Mouse (Mus musculus) retina, postnatal 7 days (tissue): Measurements from ENCODE around the gene Trpm8.

Source experiments
- DNase-seq: peaks from one replicate; pipeline ENCODE4 v3.0.0-alpha.2; 2012; ENCODE audit warnings: low read depth, low spot score

The Trpm8 gene

DNA sequence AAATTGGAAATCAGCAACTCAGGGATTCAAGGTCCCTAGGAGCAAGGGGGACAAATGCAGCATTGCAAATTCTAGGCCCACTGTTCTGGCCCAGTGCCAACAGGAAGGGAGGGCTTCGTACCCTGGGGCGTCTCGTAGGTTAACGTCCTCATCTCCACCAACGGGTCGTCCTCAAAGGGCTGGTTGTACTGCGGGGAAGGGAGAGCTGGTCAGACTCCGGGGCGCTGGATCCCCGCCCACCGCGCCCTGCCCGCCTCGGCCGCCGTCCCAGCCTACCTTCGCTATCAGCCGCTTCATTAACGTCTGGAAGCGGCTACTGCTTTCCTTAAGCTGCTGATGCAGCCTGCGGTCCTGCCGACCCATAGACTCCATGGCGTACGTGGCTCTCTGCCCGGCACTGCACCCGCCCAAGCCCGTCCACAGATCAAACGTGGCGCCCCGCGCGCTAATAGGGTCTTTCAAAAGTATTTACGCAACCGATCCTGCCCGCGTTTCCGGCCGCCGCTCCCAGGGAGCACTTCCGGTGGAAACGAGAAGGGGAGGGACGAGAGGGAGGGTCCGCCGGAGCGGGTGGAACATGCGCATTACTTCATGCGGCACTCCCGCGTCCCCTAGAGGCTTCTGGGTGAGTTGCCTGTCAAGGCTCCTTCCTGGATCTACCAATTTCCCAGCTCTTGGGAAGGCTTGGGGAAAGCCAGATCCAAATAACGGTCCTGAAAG, at the start of gene Trpm8, which contains the start of gene Hjurp:
Gene Trpm8, plus strand, starts transcription at position 564 of the 720 bp plus-strand sequence.
Gene Hjurp, minus strand, starts transcription at position 536 of the 720 bp plus-strand sequence.
- peak; percentile 100 for DNase-seq

- no peak for DNase-seq
Observed at GRCm38 (mm10) chr1:88228121-88228520, 49.3 kb upstream of the Trpm8 start.

- DNase-seq = no peak
Observed at GRCm38 (mm10) chr1:88229566-88229965, 47.9 kb upstream of the Trpm8 start.

GRCm38 (mm10) chr1:88229986-88230385, 47.5 kb upstream of the Trpm8 start:
- DNase-seq = no peak

GRCm38 (mm10) chr1:88230421-88230820, 47.0 kb upstream of the Trpm8 start:
- no peak for DNase-seq

DNA sequence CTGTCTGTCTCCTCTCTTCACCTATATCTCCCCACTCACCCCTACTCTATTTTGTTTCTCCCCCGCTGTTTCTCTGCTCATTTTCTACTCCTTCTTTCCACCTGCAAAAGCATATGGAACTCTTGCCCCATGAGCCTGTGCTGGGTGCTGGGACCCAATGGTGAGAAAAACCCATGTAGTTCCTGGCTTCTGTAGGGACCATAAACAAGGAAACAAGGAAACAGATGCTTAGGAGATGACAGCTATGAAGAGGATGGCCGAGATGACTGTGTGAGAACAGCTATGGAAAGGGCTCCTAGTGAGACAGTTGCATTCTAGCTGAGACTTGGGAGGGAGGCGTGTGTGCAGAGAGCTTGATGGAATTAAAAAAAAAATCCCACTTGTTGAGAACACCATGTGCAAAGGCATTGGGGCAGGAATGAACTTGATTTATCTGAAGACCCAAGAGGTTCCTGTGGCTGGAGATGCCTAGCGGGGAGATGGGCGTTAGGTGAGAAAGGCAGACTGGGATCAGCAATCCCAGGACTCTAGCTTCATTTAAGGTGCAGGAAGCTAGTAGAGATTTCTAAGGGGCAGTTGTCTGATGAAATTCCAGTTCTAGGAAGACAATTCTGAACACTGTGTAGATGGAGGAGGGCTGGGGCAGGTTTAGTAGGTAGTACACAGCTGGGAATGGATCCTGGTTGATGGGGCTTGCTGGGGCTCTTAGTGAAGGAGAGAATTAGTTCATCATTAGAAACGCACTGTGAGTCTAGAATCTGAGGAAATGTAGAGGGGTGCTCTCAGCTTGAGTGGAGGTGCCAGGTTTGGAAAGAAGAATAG, 46.3 kb upstream of the Trpm8 start:
- no peak for DNase-seq

DNA sequence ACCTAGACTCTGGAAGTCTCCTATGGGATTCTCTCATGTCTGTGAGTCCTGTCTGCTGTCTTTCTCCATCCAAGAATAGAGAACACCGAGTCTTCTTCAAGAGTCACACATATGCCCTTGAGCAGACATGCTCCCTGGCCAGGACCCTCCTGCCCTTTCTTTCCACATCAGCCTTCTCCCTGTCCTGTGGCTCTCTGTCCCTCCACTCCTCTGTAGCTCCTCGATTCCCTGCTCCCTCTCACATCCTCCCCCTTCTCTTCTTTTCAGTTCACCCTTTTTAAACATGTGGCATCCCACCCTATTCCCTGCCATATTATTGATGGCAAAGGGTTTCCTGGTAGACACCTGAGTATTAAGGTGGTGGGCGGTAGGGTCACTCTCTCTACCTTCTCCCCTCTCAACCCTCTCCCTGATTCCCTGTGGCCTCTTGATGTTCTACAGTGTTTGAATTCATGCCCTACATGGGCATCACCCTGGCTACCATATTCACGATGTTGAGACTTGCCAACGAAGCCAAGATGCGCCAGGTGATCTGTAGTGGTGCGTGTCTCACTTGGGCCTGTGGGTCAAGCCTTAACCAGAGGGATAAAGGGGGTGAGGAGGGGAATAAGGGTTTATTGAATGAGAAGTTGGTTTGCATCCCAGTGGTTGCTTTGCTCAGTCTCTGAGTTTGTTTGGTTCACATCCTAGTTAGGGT, 45.5 kb upstream of the Trpm8 start:
- no peak for DNase-seq

DNA sequence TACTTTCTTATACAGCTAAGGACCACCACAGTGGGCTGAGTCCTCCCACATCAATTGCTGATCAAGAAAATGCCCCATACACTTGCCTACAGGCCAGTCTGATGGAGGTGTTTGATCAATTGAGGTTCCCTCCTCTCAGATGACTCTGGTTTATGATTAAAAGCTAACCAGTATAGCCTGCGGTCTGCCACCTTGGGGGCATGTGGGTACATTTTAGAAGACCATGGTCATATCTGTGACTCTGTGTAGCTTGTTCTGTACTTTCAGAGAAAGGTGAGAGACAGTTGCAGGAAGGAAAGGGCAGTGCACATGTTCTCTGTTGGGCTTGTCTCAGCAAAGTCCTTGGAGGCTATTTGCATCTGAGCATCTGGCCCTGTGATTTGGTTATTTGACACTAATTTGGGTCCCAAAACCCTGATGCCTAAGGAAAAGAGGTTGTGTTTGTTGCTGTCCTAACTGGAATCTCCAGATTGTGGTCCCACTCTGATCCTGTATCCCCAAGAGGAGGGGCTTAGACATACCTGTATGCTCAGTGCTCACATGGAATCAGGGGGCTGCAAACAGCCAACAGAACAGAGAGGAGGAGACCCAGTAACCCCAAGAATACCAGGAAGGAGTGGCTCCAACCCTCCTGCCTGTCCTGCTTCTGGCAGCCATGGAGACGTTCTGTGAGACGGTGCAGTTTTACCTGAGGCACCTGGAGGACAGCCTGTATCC, 44.6 kb upstream of the Trpm8 start:
- DNase-seq = no peak

DNA sequence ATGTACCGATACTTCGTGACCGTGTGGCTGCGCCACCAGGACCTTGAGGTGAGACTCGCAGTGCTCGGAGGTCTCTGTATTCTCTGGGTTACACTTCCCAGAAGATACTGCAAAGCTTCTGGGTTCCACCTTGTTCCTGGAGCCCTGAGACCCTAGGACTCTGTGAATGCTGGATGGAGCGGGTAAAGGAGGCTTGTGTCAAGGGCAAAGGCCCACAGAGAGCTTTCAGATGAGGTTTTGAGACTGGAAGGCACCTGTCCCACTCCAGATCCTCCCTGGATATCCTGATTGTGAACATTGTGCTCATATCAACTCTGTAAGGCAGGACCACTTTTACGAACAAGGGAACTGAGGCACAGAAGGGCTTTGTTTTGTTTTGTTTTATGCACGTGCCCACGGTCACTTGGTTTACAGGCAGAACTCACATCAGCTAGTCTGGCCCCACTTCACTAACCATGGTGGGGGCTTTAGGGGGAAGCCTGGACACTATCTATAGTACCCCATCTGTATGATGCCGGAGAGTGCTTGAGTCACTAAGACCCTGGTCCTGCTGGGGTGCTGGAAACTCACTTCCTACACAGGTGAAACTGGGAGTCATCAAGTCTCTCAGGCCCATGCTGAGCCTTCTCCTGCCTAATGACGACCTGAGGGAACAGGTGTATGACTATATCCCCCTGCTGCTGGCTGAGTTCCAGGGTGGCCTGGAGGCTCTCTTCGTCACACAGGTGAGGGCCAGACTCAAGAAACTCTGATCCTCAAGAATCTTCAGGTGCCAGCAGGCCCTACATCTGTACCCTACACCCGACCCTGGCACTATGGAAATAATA, 43.8 kb upstream of the Trpm8 start:
- DNase-seq = no peak

DNA sequence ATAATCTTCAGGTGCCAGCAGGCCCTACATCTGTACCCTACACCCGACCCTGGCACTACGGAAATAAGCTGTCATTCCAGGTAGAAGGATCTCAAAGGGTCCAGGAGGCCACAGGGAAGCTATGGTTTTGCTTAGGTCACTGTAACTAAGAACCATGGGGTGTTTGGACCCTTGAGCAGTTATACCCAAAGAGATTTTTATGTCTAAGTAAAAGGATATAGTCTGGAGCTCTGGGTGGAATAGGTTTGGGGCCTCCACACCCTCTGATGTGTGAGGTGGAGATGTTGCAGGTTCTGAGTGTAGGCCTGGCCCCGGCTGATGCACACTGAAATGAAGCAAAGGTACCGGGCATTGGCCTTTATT, 43.2 kb upstream of the Trpm8 start:
- DNase-seq = no peak

DNA sequence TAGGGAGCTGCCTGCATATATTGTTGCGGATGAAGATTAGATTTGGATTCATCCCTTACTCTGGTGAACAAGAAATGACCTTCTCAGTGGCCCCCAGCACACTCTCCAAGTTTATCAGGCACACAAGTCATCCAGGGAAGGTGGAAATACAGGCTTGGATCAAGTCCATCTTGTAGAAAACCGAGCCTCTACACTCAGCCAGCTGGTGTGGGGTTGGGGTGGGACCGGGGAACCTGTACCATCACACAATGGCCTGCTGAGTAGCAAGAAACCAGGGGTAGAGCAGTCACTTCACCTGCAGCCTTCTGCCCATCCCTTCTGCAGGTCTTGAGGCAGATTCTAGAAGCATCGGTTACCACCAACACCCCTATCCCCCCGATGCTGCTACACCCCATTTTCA, 42.8 kb upstream of the Trpm8 start:
- DNase-seq = no peak

DNA sequence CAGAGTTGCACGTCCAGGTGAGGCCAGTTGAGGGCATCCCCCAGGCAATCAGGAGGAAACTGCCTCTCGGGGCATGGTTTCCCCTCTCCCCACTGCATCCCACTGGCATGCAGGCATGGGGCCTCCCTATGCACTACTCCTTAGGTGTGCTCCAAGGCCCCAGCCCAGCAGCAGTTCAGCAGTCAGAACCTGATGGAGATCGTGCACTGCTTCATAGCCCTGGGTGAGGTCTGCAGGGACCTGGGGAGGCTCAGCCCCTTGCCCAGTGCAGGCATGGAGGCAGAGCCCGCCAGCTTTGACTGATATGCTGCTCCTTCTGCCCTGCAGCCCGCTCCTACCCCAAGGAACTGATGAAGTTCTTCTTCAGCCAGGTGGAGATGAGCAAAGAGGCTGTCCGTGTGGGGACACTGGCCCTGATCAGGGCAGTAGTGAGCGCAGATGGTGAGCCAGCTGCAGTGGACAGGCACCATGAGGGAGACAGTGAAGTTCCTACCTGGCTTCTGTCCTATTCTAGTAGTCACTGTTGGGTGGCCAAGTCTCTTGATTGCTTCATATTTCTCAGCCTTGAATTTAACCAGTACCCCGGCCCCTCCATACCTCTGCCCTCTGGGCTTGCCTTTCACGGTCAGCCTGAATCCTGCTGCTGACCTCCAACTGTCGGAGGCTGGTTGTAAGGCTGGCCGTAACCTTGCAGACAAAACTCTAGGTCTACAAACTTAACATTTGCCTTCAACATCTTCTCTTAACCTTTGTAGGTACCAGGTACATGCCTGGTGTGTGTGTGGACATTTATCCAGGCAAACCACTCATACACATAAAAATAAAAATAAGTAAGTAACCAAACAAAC, 42.2 kb upstream of the Trpm8 start:
- DNase-seq = no peak

DNA sequence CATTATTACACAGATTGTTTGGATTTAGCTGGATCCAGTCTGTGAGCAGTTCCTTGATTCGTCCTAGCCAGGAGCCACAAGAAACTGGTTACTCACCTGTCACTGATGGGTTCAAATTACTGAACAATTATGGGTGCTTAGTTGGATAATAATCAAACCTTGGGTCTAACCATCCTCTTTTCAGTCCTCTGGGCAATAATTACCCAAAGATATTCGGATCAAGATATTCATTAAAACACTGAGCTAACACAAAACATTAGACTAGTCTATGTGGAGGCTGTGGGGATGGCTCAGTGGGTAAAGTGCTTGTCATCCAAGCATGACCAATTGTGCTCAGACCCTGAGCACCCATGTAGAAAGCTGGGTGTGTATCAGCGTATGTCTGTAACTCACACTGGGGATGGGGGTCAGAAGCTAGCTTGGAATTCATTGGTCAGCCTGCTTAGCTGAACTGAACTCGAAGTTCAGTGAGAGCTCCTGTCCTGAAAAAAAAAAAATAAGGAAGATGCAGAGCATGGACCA, 41.5 kb upstream of the Trpm8 start:
- no peak for DNase-seq

- DNase-seq = no peak
Observed at GRCm38 (mm10) chr1:88237311-88237710, 40.1 kb upstream of the Trpm8 start.

DNA sequence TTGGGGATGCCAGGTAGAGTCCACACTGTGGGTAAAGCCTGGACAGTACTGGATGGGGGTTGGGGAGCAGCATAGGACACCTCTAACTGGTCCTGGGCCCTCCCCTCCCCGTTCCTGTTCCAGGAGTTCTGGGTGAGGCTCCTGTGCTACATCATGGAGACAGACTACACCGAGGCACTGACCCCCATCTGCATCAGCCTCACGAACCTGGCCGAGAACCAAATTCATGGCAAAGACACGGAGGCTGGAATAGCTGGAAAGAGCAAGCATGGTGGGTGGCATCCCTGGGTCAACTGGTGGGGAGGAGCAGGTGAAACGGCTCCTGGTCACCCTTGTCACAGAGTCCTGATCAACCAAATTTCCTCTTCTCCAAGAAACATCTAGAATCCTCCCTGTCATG, 38.7 kb upstream of the Trpm8 start:
- DNase-seq = no peak

DNA sequence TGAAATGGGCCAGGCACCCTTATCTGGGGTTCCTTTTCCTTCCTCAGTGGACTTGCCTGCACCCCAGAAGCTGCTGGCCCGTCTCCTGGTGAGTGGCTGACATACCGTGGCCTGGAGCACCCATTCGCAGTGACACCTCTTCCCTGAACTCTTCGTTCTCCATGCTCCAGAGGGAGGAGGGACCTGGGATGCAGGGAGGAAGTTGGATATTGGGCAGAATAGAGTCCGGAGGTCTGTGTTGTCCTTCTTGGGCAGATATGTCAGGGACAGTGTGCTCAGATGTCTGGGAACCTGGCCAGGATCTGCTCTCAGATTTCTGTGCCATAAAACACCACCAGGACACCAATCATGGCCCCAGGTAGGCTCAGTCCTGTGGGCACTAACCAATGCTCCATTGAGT, 37.4 kb upstream of the Trpm8 start:
- no peak for DNase-seq

DNA sequence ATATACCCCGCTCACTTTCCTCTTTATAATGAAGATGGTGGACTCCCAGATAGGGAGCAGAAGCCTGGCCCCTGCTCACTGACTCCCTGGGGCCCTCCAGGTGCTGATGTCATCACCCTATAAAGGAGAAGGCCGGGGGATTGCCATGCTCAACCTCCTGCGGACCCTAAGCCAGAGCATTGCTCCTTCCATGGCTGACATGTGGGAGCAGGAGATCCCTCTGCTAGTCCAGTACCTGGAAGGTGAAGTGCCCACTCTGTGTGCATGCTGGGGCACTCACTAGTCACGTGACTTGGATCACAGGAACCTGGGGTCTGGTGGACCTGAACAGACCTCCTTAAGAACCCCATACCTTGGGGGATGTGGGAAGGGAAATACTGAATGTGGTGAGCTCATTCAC, 36.9 kb upstream of the Trpm8 start:
- DNase-seq = no peak

DNA sequence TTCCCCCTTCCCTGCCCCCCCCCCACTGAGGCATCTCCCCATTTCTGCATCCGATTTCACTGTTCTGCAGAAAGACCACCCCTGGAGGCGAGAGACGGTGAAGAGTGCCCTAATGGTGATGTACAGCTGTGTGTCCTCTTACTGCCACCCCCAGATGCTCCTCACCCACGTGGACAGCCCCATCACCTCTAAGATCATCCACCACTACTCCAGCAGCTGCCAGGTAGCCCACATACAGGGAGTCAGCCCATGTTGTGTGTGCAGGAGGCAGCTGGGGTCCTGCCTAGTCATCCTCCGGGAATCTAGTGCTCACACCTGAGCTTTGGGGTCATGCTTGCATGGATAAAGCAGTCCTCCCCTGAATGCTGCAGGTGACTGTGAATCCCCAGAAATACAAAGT, 33.6 kb upstream of the Trpm8 start:
- no peak for DNase-seq

GRCm38 (mm10) chr1:88245881-88246280, 31.6 kb upstream of the Trpm8 start:
- no peak for DNase-seq

- no peak for DNase-seq
Observed at GRCm38 (mm10) chr1:88246386-88246785, 31.1 kb upstream of the Trpm8 start.
